ENCODE assay signal across 8 mouse cellular contexts in the genomic region with DNA sequence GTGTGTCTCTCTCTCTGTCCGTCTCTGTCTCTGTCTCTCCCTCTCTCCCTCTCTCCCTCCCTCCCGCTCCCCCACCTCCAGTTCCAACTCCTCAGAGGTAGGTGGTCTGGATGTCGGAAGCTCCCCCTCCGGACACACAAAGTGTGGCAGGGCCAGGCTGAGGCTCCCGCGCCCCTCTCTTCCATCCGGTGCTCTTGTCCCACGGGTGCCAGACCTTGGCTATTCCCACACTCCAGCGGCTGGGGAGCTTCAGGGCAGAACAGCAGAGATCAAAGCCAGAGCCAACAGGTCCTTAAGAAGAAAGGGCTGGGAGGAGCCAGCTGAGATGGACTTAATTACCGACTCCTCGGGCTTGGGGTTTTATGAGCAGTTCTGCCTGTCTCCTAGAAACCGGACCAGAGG.
DNase-seq lines count a peak whose midpoint lies in the region; ATAC-seq and TF ChIP-seq lines count a peak whose summit lies in the region.

No protein-coding gene starts in this region.

- DNase-seq in adrenal gland, adult 2 months = peak; percentile 37
- no peak for DNase-seq in frontal cortex, adult 2 months (ENCODE audit: extremely low spot score in 1 of 2, low spot score in 1 of 2)

- H3K27ac ChIP-seq in forebrain, embryonic 16.5 days (ENCODE audit: low read length) = no peak overlapping the region
- H3K27ac ChIP-seq in intestine, postnatal 0 days (ENCODE audit: low read depth, low read length) = no peak overlapping the region

- no peaks in the 10 kb centered on the region; the same call in 1 of the 2 replicates for H3K27me3 ChIP-seq in E14TG2a.4 (ENCODE audit: insufficient read depth, low read length)
- H3K27me3 ChIP-seq in forebrain, embryonic 16.5 days (replicated peaks; ENCODE audit: control insufficient read depth, insufficient read depth, low read length) = no peaks in the 10 kb centered on the region
- H3K27me3 ChIP-seq in intestine, postnatal 0 days (replicated peaks; ENCODE audit: control insufficient read depth, insufficient read depth, low read length) = peaks cover 9% of the 10 kb centered on the region; the same call in 1 of the 2 replicates

- peak overlapping the region; percentile 49 for H3K4me2 ChIP-seq in forebrain, embryonic 16.5 days (ENCODE audit: low read length)
- H3K4me2 ChIP-seq in intestine, postnatal 0 days (replicated peaks; ENCODE audit: low read depth) = peak overlapping the region; percentile 63

- H3K9me3 ChIP-seq in E14TG2a.4 (ENCODE audit: low read length) = no peaks in the 10 kb centered on the region
- H3K9me3 ChIP-seq in forebrain, embryonic 16.5 days (ENCODE audit: control insufficient read depth, low read length) = no peaks in the 10 kb centered on the region
- no peaks in the 10 kb centered on the region for H3K9me3 ChIP-seq in intestine, postnatal 0 days (ENCODE audit: control insufficient read depth)

- H3K4me1 ChIP-seq in E14TG2a.4 (replicated peaks; ENCODE audit: low read depth, low read length) = peaks cover 86% of the 10 kb centered on the region
- H3K4me1 ChIP-seq in forebrain, embryonic 16.5 days (replicated peaks; ENCODE audit: control insufficient read depth, insufficient read depth, low read length) = peaks cover 10% of the 10 kb centered on the region
- 0 out of 2 replicates have a peak, but pooled peaks cover 3% of the 10 kb centered on the region for H3K4me1 ChIP-seq in intestine, postnatal 0 days (replicated peaks; ENCODE audit: control insufficient read depth, insufficient read depth, low read length)

- ATAC-seq in forebrain, embryonic 16.5 days = no peak
- ATAC-seq in intestine, postnatal 0 days = peak; percentile 45
- peak; percentile 8; the same call in 1 of the 2 replicates for ATAC-seq in megakaryocyte, adult 5-6 weeks (ENCODE audit: poor library complexity, severe bottlenecking)
- ATAC-seq in megakaryocyte-erythroid progenitor cell, adult 5-6 weeks (replicated peaks; ENCODE audit: low FRiP score, low TSS enrichment, poor library complexity, severe bottlenecking) = no peak
- ATAC-seq in frontal cortex, adult (ENCODE audit: low TSS enrichment) = no peak

- H3K4me3 ChIP-seq in E14TG2a.4 (replicated peaks; ENCODE audit: low read length) = peak overlapping the region; percentile 71
- H3K4me3 ChIP-seq in forebrain, embryonic 16.5 days (replicated peaks; ENCODE audit: low read length) = no peak overlapping the region
- H3K4me3 ChIP-seq in intestine, postnatal 0 days (ENCODE audit: low read depth, low read length) = peak overlapping the region; percentile 29

- no peaks in the 10 kb centered on the region for H3K36me3 ChIP-seq in E14TG2a.4 (ENCODE audit: insufficient read depth, low read length)
- no peaks in the 10 kb centered on the region for H3K36me3 ChIP-seq in forebrain, embryonic 16.5 days (ENCODE audit: control insufficient read depth, insufficient read depth)
- H3K36me3 ChIP-seq in intestine, postnatal 0 days (ENCODE audit: control insufficient read depth, insufficient read depth) = no peaks in the 10 kb centered on the region

- 0% methylated on average over 12 of the region's 12 CpGs for WGBS in forebrain, embryonic 16.5 days
- 2% methylated on average over 12 of the region's 12 CpGs for WGBS in intestine, postnatal 0 days

- no peak for TF ChIP-seq CTCF in E14TG2a.4 (conservative IDR thresholded peaks at IDR 0.05; ENCODE audit: low read length)
- no peak for TF ChIP-seq CTCF in intestine, postnatal 0 days (IDR thresholded peaks at IDR 0.05; ENCODE audit: low read depth)

- no peak overlapping the region for H3K9ac ChIP-seq in forebrain, embryonic 16.5 days (replicated peaks; ENCODE audit: low read depth, low read length)
- H3K9ac ChIP-seq in intestine, postnatal 0 days (ENCODE audit: low read depth, low read length) = 0 out of 2 replicates have a peak overlapping the region, but pooled peaks have one; percentile 27

Comparison
In these comparisons a context has a peak if more than half of its experiments do, and no peak if none do; other contexts are left out.
1. ATAC-seq: peak in intestine, postnatal 0 days (single experiment) and megakaryocyte, adult 5-6 weeks (single experiment); none in forebrain, embryonic 16.5 days (single experiment), megakaryocyte-erythroid progenitor cell, adult 5-6 weeks (single experiment) and frontal cortex, adult (single experiment).